Mouse (Mus musculus) spleen, adult 12 weeks (tissue): ENCODE results near the gene Mrpl48.

Experiments
- DNase-seq: peaks from one replicate; pipeline ENCODE4 v3.0.0; 2022; ENCODE audit warnings: low spot score

Mrpl48 gene

DNA sequence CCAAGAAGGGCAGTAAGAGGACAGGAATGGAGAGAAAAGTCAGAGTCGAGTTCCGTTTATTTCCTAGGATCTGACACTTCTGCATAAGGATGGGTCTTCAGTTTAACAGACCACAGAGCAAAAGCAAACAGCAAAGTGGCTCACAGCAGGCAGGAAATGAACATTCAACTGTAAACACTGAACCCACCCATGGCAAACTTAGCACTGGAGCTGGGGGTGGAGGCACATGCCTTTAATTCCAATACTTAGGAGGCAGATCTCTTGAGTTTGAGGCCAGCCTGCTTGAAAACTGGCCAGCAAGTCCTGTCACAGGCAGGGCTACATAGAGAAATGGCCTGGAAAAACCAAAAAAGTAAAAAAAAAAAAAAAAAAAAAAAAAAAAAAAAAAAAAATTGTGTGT, 74.6 kb downstream of the Mrpl48 start:
- no peak for DNase-seq

DNA sequence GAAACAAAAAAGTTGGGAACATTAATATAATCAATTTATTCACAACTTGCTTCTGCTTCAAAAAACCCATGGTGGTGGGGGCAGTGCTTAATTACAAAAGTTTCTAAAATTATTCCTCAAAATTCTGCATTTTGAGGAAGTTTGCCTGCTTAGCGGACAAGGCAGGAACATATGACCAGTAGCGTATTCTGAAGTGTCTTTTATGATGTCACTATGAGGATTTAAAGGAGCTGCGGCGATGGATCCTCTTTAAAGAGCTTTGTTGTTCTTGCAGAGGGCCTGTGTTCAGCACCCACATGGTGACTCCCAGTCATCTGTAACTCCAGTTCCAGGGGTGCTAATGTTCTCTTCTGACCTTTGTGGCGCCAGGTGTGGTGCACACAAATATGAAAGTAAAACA, 77.3 kb downstream of the Mrpl48 start:
- no peak for DNase-seq

DNA sequence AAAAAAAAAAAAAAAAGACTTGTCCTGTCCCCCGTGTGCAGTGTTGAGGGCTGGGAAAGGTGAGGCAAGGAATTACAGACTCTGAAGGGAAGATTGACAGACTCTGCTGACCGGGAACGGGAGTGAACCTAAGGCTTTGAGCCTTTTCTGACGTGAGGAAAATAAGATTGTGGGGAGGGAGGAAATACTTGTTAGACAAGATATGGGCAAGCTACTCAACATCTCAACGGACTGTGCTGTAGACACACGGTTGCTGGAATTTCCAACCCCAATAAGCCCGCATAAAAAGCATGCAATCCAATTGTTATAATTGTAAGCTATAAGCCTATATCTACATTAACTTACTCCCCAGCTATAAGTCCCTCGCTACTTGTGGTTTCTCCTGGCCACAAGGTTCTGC, 83.4 kb downstream of the Mrpl48 start:
- no peak for DNase-seq

DNA sequence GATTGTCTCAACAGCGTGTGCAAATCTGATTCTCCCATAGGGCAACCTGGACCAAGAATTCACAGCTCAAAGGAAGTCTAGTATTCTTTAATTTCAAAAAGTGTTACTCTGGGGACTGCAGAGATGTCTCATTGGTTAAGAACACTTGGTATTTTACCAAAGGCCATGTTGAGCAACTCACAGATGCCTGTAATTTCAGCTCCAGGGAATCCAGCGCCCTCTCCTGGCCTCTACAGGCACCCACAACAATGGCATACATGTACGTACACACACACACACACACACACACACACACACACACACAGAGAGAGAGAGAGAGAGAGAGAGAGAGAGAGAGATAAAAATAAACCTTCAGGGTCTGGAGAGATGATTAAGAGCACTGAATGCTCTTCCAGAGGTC, 85.9 kb downstream of the Mrpl48 start:
- no peak for DNase-seq

DNA sequence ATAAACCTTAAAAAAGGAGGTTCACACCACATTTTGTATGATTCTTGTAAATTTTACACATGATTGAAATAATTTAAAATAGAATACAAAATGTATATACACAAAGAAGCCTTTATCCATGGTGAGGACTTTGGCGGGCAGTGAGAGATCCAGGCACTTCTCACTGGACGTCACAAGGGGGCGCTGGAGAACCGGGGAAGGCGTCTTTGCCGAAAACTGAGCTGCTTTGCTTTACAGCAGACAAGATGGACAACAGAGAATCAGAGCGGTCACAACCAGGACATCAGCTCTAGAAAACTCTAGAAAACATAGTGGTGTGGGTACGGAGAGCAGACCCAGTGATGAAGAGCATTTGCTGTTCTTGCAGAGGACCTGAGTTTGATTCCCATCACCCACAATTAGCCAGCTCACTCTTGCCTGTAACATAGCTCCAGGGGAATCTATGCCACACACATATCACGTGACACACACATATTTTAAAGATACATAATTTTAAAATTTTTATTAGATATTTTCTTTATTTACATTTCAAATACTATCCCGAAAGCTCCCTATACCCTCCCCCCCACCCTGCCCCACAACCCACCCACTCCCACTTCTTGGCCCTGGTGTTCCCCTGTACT, 87.3 kb downstream of the Mrpl48 start:
- DNase-seq: peak; percentile 75

DNA sequence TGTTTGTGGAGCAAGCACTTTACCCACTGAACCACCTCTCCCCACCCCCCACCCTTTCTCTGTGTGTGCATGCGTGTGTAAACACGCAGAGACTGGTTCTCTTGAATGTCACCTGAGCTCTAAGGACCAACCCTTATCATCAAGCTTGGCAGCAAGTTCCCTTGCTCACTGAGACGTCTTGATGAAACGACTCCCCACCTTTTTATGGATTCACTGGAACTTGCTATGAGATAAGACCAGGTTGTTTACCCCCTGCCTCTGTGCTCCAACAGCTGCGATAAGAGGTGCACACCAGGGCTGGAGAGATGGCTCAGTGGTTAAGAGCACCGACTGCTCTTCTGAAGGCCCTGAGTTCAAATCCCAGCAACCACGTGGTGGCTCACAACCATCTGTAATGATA, 87.9 kb downstream of the Mrpl48 start:
- no peak for DNase-seq

DNA sequence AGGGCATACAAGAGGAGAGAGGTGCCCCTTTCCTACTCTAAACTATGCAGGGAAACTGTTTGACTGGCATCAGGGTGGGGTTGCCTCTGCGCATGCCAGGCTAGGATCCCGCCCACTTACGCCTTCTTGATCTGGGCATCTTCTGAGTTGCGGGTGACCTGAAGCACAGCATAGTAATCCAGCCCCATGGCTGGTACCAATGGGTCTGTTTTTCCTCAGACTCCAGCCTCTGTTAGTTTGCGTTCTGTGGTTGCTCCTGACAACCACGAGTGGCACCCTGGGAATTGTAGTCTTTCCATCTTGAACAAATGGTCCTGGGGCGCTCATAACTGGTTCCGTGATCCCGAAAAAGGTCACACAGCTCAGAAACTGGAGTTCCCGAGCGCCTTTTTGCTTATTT, 93.5 kb downstream of the Mrpl48 start, which contains the start of gene Dnajb13:
Dnajb13 (minus strand) TSS at position 388 of the 400 bp plus-strand sequence.
- no peak for DNase-seq

DNA sequence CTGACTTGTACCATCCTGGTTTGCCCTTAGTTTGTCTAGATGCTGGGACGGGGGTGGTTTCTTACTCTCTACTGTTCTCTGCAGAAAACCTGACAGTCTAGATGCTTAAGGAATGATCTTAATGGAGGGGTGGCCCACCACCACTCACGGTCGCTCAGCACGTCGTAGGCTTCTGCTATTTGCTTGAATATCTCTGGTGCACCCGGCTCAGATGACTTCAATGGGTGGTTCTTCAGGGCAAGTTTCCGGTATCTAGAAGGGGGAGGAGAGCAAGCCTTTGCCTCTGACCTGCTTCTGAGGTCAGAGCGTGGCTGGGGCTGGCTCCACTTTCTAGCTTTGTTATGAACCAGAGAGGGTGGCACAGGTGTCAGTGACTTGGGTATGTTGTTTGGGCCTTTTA, 96.5 kb downstream of the Mrpl48 start:
- no peak for DNase-seq

DNA sequence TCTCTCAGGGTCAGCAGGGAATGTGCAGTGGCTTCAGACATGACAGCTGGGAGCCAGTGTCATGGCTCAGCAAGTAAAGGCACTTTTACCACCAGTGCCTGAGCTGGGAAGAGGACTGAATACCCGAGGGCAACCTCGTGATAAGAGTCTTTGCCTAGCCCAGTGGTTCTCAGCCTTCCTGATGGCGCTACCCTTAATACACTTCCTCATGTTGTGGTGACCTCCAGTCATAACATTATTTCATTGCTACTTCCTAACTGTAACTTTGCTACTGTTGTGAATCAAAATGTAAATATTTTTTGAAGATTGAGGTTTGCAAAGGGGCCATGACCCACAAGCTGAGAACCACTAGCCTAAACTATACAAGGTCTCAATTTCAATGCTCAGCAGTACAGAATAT, 99.4 kb downstream of the Mrpl48 start:
- no peak for DNase-seq

DNA sequence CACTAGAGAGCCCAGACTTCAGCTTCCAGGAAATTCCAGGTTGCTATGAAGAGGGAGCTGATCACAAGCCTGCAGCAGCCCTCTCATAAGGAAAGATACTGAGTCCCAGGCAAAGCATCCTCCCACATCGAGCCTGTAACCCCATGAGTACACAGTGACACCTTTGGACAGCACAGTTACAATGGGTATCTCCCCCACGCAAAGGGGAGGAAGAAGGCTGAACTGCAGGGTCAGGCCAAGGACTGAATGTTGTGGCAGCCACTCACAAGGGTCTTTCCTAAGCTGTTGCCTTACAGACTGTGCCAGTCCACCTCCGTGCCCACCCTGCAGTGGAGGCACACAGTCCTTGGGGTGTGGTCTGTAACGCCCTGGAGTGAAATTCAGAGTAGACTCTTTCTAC, 101.6 kb downstream of the Mrpl48 start:
- no peak for DNase-seq

DNA sequence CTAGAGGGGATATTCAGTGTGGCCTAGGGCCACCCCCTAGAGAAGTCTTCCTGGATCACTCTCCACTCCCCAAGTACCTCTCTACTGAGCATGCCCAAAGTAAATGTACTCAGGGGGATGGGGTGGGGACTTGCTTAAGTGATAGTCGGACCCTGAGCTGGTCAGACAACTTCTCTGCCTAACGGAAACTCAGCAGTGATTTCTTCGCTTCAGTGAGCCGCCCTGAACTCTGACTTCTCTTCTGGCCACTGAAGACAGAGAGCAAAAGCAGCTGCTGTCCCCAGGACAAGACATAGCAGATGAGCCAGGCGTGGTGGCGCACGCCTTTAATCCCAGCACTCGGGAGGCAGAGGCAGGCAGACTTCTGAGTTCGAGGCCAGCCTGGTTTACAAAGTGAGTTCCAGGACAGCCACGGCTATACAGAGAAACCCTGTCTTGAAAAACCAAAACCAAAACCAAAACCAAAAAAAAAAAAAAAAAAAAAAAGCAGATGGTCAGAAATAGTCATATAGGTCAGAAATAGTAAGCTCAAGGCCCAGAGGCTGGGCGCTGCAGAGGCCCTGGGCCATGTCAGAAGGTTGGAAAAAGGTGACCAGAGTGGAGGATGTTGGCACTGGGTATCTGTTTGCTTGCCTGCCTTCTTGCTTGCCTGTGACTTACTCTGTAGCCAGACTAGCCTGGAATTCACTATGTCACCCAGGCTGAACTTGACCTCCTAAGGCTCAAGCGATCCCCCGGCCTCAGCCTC, 103.2 kb downstream of the Mrpl48 start:
- DNase-seq: no peak

DNA sequence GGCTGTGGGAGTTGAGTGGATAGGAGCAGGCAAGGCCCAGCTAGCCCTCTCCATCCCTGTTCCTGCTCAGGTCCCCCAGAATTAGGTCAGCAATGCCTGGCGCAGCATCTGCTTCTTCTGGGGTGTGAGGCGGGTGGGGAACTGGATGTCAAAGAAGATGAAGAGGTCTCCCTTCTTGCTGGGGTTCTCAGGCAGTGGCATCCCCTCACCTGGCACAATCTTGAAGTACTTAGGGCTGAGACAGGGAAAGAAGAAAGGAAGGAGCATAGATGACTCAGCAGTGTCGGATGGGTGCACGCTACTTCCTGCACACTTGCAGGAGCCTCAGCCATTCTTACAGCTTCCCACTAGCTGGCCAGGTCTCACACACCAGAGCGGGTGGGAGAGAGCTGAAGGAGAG, 105.0 kb downstream of the Mrpl48 start:
- no peak for DNase-seq

DNA sequence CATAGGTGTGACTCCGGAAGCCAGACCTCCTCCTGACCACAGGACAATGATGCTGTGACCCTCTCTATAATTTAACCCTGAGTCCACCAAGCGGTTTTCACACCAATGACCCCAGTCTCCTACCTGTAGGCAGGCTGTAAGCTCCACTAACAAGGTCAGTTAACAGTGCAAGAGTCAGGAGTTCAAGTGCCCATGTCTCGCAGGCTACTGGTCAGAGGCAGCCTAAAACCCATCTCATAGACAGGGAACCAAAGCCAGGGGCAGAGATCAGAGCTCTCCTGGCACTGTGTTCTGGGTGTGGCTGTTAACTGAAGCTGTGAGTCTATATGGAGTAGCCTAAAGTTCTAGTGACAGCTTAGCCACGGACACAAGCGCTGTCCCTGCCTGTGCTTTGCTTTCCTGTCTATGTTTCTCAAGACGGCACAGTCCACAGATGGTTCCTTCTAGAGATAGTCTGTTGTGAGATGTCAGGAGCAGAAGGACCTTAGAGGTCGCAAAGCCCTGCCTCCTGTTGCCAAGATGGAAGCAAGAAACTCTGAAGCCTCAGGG, 105.7 kb downstream of the Mrpl48 start:
- DNase-seq: no peak

DNA sequence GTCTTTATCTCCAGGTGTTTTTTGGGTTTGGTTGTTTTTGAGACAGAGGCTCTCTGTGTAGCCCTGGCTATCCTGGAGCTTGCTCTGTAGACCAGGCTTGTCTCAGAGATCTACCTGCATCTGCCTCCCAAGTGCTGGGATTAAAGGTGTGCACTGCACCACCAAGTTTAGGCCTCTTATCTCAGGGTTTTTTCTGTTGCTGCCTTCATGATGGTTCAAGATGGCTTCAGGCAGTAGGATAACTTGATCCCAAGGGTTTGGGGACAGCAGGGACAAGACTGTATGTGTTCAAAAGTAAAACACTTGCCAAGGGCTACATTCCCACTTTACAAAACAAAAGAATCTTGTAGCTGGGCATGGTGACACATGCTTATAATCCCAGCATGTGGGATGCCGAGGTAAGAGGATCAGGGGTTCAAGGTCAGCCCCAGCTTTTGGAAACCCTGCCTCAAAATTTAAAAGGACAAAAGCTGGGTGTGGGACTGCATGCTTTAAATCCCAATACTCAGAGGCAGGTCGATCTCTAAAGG, 106.2 kb downstream of the Mrpl48 start:
- no peak for DNase-seq

DNA sequence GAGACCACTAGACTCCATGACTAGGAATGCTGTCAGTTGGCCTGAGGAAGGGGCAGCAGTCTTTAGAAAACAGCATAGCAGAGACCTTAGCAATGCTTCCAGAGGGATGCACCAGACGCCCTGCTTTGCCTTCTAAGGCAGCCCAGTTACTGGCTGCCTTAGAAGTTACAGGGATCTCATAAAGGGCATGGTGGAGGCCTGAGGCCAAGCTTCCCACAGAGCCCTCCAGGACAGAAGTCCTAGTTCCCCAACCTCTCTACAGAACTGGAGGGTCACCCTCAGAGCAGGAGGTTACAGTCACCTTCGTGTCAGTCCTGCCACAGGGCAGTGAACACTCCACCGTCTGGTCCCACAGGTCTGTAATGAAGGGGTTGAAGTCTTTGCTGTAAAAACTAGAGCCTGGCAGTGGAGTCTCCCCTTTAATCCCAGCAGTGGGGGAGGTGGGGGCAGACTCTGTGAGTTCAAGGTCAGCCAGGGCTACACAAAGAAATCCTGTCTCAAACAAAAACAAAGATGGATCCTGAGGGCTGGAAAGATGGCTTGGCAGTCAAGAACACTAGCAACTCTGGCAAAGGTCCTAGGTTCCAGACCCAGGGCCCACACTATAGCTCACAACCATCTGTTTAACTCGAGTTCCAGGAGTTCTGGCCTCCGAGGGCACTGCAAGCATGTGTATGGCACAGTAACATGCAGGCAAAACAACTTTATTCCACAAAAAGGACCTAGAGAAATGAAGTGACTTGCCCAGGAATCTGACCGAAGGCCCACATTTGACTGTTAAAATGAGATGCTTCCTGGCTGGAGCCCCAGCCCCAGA, 106.9 kb downstream of the Mrpl48 start:
- no peak for DNase-seq

DNA sequence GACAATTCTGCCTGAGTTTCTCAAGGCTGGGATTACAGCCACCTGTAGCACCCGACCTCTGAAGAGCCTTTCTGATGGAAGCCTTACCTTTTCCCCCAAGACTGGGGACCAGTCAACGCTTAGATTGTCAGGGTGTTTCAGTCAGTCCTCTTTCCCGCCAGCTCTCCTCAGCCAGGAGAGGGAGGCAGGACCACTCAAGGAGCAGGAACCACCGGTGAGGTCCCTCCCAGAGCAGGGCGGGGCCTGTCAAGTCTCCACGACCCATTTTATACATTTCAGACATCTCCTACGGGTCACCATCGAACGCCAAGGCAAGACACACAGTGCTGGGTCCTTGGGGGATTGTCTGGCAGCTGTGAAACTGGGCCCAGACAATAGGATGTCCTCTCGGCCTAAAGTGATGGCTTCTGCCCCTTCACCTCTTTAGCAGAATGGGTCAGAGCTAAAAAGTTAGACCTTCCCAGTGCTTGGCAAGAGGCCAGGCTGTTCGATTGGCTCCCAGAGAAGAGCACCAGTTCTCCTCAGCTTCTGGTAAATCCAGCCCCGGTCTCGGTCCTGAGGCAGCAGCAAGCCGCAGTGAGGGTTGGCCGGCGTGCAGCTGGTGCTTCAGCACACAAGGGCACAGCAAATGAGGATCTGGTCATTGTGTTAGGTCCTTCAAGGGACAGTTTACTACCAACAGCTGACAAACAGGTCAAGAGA, 107.7 kb downstream of the Mrpl48 start:
- peak; percentile 43 for DNase-seq

DNA sequence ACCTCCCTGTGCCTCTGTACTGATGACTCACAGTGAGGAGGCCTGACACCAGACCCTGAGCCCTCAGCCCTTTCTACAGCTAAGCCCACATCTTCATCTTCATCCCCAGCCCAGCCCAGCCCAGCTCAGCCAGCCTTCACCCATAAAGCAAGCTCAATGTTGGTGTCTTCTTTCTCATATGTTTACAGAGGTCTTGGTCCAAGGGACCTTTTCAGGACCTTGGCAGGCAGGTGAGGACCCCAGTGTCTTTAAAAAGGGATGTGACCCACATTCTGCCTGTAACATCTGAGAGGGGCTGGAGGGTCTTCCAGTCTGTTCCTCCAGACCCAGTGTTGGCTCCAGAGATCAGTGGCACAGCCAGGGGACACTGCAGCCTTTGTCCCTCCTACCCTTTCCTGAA, 108.6 kb downstream of the Mrpl48 start:
- no peak for DNase-seq

DNA sequence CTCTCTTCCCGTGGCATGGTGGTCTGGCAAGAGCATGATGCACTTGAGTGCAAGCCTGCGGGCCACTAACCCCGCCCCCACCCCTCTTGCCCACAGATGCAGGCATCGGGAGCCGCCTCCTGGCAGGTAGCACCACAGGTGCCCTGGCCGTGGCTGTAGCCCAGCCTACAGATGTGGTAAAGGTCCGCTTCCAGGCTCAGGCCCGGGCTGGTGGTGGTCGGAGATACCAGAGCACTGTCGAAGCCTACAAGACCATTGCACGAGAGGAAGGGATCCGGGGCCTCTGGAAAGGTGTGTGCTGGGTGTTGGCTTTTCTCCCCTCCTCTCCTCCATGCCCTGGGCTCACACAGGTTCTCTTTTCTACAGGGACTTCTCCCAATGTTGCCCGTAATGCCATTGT, 110.1 kb downstream of the Mrpl48 start:
- DNase-seq: no peak

DNA sequence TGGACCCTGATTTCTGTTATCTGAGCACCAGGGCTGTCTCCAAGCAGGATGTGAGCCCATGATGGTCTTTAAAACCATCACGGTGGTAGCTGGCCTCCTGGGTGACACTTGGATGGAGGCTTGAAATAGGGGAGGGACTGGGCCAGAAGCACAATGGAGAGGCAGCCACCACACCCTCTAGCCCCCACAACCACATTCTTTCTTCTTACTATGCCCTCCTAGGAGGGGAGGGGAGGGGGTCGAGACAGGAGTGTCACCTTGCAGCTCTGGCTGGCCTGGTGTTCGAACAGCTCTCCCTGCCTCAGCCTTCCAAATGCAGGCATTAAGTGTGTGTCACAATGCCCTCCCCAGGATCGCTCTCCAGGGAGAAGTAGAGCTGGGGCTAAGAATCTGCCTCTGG, 110.7 kb downstream of the Mrpl48 start:
- DNase-seq: no peak

DNA sequence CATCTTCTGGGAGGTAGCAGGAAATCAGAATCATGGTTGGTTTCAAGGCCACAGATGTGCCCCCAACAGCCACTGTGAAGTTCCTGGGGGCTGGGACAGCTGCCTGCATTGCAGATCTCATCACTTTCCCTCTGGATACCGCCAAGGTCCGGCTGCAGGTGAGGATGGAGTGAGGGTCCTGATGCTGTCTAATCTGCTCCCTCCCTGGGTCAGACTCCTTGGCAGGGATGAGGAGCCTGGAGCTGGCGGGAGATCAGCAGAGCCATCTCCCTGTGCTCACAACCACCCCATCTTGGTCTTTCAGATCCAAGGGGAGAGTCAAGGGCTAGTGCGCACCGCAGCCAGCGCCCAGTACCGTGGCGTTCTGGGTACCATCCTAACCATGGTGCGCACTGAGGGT, 111.3 kb downstream of the Mrpl48 start:
- no peak for DNase-seq

DNA sequence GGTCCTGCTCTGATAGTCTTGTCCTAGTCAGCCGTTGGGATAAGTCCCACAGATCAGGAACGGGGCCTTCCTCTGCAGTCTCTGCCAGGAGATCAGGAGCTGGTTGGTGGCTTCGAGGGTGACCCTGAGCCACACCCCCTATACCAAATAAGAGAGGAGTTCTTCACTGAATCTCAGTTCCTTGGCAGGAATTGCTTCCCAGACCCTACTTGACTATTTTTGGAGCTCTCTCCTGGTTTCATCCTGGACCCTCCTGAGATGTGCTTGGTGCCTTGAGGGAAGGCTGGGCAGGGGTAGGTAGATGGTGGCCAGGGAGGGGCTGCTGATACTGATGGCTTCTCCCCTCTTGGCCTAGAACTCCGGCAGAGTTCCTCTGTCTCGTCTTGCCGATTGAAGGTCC, 111.7 kb downstream of the Mrpl48 start:
- DNase-seq: no peak
